In the genomic region with DNA sequence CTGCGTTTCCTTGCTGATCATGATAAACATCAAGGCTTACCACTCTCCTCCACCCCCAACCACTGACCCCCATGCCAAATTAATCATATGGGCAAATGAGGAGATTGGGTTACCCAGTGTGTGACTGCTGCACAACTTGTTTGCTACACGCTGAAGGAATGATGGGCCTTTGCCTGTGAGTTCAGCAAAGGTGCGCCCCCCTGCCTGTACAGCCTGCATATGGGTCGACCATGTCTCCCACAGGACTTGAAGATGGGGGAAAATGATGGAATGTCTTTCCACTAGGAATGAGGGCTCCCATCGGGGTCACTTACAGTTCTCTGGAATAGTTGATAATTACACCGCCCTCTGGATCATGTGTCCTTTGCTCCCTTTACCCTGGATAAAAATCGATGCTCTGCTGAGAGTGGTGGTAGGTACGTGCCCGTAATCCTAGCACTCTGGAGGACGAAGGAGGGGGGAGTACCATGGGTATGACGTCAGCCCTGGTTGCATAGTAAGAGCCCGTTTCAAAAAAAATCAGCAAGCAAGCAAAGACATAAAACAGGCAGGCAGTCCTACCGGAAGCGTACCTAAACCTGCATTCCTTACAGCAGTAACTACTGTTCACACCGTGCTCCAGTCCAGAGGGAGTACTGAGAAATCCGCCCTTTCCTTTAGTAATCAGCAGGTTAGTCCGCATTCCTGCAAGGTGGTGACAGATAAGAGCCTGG, we compare ENCODE assay signal across 11 mouse cellular contexts. TPM values are rescaled to one million over a fixed set of nuclear protein-coding genes. Genes with fewer than 3 reads are reported as not detected.
A peak's percentile ranks its signal among the peaks of the same experiment; 100 is the strongest.
DNase-seq lines count a peak whose midpoint lies in the region; ATAC-seq and TF ChIP-seq lines count a peak whose summit lies in the region.
"Had no signal": no experiment of that assay in that cellular context is flagged by ENCODE, and none has a peak within 500 bp of the region (broad histone marks: within the 10 kb centered on the region; RNA-seq: fewer than 3 reads in every experiment).

No protein-coding gene starts in this region.

- H3K4me1 ChIP-seq in kidney, embryonic 16.5 days (ENCODE audit: insufficient read depth, low read length): no peaks in the 10 kb centered on the region
- H3K4me1 ChIP-seq in embryonic facial prominence, embryonic 10.5 days: peaks cover 13% of the 10 kb centered on the region
- no peaks in the 10 kb centered on the region for H3K4me1 ChIP-seq in hindbrain, embryonic 14.5 days (replicated peaks; ENCODE audit: control insufficient read depth, insufficient read depth, low read length)
- no peaks in the 10 kb centered on the region for H3K4me1 ChIP-seq in lung, postnatal 0 days (ENCODE audit: insufficient read depth, low read depth, low read length)

- 0 out of 2 replicates have a peak overlapping the region, but pooled peaks have one; percentile 12 for H3K27ac ChIP-seq in kidney, embryonic 16.5 days (ENCODE audit: low read length)
- no peak overlapping the region for H3K27ac ChIP-seq in embryonic facial prominence, embryonic 10.5 days (replicated peaks)
- H3K27ac ChIP-seq in hindbrain, embryonic 14.5 days: no peak overlapping the region
- H3K27ac ChIP-seq in lung, postnatal 0 days (ENCODE audit: low read length): no peak overlapping the region

- H3K9ac ChIP-seq in kidney, embryonic 16.5 days (replicated peaks; ENCODE audit: low read length): no peak overlapping the region
- no peak overlapping the region for H3K9ac ChIP-seq in hindbrain, embryonic 14.5 days
- H3K9ac ChIP-seq in lung, postnatal 0 days (replicated peaks; ENCODE audit: low read depth): no peak overlapping the region

- no peak for TF ChIP-seq CTCF in lung, postnatal 0 days (IDR thresholded peaks at IDR 0.05)

- H3K4me3 ChIP-seq in kidney, embryonic 16.5 days (ENCODE audit: low read length): peak overlapping the region; percentile 13; the same call in 1 of the 2 replicates
- no peak overlapping the region for H3K4me3 ChIP-seq in embryonic facial prominence, embryonic 10.5 days
- no peak overlapping the region for H3K4me3 ChIP-seq in hindbrain, embryonic 14.5 days (replicated peaks; ENCODE audit: low read length)
- 0 out of 2 replicates have a peak overlapping the region, but pooled peaks have one; percentile 8 for H3K4me3 ChIP-seq in lung, postnatal 0 days (ENCODE audit: low read depth, low read length)

- ATAC-seq in kidney, embryonic 16.5 days (ENCODE audit: low FRiP score, low TSS enrichment): peak; percentile 76
- peak; percentile 37; the same call in 1 of the 2 replicates for ATAC-seq in hindbrain, embryonic 14.5 days (ENCODE audit: low FRiP score)
- ATAC-seq in lung, postnatal 0 days: peak; percentile 97

- peak; percentile 22; the same call in 1 of the 2 replicates for TF ChIP-seq EP300 in lung, postnatal 0 days (IDR thresholded peaks at IDR 0.05)

- WGBS in kidney, embryonic 16.5 days: 44% methylated on average over 17 of the region's 17 CpGs
- WGBS in embryonic facial prominence, embryonic 10.5 days: 58% methylated on average over 17 of the region's 17 CpGs
- whole genome bisulfite sequencing in hindbrain, embryonic 14.5 days: 69% methylated on average over 17 of the region's 17 CpGs
- WGBS in lung, postnatal 0 days: 33% methylated on average over 17 of the region's 17 CpGs

- H3K36me3 ChIP-seq in kidney, embryonic 16.5 days (ENCODE audit: insufficient read depth, low read length): no peaks in the 10 kb centered on the region
- H3K36me3 ChIP-seq in embryonic facial prominence, embryonic 10.5 days (replicated peaks): no peaks in the 10 kb centered on the region
- no peaks in the 10 kb centered on the region for H3K36me3 ChIP-seq in hindbrain, embryonic 14.5 days (replicated peaks; ENCODE audit: control insufficient read depth, insufficient read depth)
- H3K36me3 ChIP-seq in lung, postnatal 0 days (ENCODE audit: insufficient read depth, low read length): no peaks in the 10 kb centered on the region

- H3K27me3 ChIP-seq in kidney, embryonic 16.5 days (ENCODE audit: insufficient read depth, low read length): no peaks in the 10 kb centered on the region
- no peaks in the 10 kb centered on the region for H3K27me3 ChIP-seq in embryonic facial prominence, embryonic 10.5 days (replicated peaks; ENCODE audit: low read depth, poor library complexity, severe bottlenecking)
- no peaks in the 10 kb centered on the region for H3K27me3 ChIP-seq in hindbrain, embryonic 14.5 days (ENCODE audit: control insufficient read depth, insufficient read depth, low read length)
- H3K27me3 ChIP-seq in lung, postnatal 0 days (replicated peaks; ENCODE audit: insufficient read depth, low read length): no peaks in the 10 kb centered on the region

- H3K9me3 ChIP-seq in kidney, embryonic 16.5 days (ENCODE audit: low read length): no peaks in the 10 kb centered on the region
- H3K9me3 ChIP-seq in embryonic facial prominence, embryonic 10.5 days: no peaks in the 10 kb centered on the region
- H3K9me3 ChIP-seq in hindbrain, embryonic 14.5 days (ENCODE audit: control insufficient read depth, low read length): no peaks in the 10 kb centered on the region
- no peaks in the 10 kb centered on the region for H3K9me3 ChIP-seq in lung, postnatal 0 days (ENCODE audit: low read length)

- no peak for DNase-seq in kidney, adult 18-20 months
- peak; percentile 40 for DNase-seq in embryonic facial prominence, embryonic 10.5 days (ENCODE audit: low spot score)
- DNase-seq in hindbrain, embryonic 14.5 days (ENCODE audit: low spot score): no peak
- peak; percentile 78 for DNase-seq in lung, postnatal 0 days (ENCODE audit: low spot score)
- no peak for DNase-seq in gastrocnemius, postnatal 10 days
- no peak for DNase-seq in spleen, postnatal 14 days (ENCODE audit: low spot score in 2 of 2)
- DNase-seq in ovary, postnatal 10 days (ENCODE audit: low spot score): no peak
- DNase-seq: thymus, adult 18-20 months had no signal

- peak overlapping the region; percentile 31 for H3K4me2 ChIP-seq in kidney, embryonic 16.5 days (replicated peaks; ENCODE audit: low read depth, low read length)
- H3K4me2 ChIP-seq in hindbrain, embryonic 14.5 days (replicated peaks): peak overlapping the region; percentile 7; the same call in 1 of the 2 replicates
- H3K4me2 ChIP-seq in lung, postnatal 0 days (replicated peaks; ENCODE audit: low read depth, low read length): peak overlapping the region; percentile 22

RNA-seq across cellular contexts. Expression of gene Bmp8b, which starts 11.7 kb away (rescaled TPM):
- 0.17 and 0.26 TPM in 2 replicates for polyA plus RNA-seq in kidney, embryonic 16.5 days (2015; fragmentation: Nextera tagmentation; extraction: Ambion mirVana)
- polyA plus RNA-seq in embryonic facial prominence, embryonic 10.5 days (2016; fragmentation: Nextera tagmentation; extraction: Ambion mirVana): 0.29 and 0.39 TPM in 2 replicates
- 0.42 and 0.59 TPM in 2 replicates for polyA plus RNA-seq in hindbrain, embryonic 14.5 days (2014; fragmentation: Nextera tagmentation; extraction: Ambion mirVana)
- 0.57 and 0.84 TPM in 2 replicates for polyA plus RNA-seq in lung, postnatal 0 days (2015; fragmentation: Nextera tagmentation; extraction: Ambion mirVana)
- not detected for total RNA-seq in gastrocnemius, postnatal 10 days (2021)
- total RNA-seq: hematopoietic stem cell, adult 5-6 weeks had no signal

RNA-seq across cellular contexts. Expression of gene Oxct2b, which starts 22.8 kb away (rescaled TPM):
- polyA plus RNA-seq in kidney, embryonic 16.5 days (2015; fragmentation: Nextera tagmentation; extraction: Ambion mirVana): 0.12 TPM in 1 of 2 replicates, not detected in the other
- polyA plus RNA-seq in embryonic facial prominence, embryonic 10.5 days (2016; fragmentation: Nextera tagmentation; extraction: Ambion mirVana): 0.09 and 0.12 TPM in 2 replicates
- 0.65 and 1.1 TPM in 2 replicates for polyA plus RNA-seq in hindbrain, embryonic 14.5 days (2014; fragmentation: Nextera tagmentation; extraction: Ambion mirVana)
- not detected in 2 replicates for polyA plus RNA-seq in lung, postnatal 0 days (2015; fragmentation: Nextera tagmentation; extraction: Ambion mirVana)
- total RNA-seq in gastrocnemius, postnatal 10 days (2021): not detected
- total RNA-seq: hematopoietic stem cell, adult 5-6 weeks; MEL had no signal

RNA-seq across cellular contexts. Expression of gene Ppie, which starts 46.5 kb away (rescaled TPM):
- 112 TPM in 2 replicates for polyA plus RNA-seq in kidney, embryonic 16.5 days (2015; fragmentation: Nextera tagmentation; extraction: Ambion mirVana)
- polyA plus RNA-seq in embryonic facial prominence, embryonic 10.5 days (2016; fragmentation: Nextera tagmentation; extraction: Ambion mirVana): 131 TPM in 2 replicates
- 50.2 and 54.9 TPM in 2 replicates for polyA plus RNA-seq in hindbrain, embryonic 14.5 days (2014; fragmentation: Nextera tagmentation; extraction: Ambion mirVana)
- 41.2 and 43.8 TPM in 2 replicates for polyA plus RNA-seq in lung, postnatal 0 days (2015; fragmentation: Nextera tagmentation; extraction: Ambion mirVana)
- total RNA-seq in gastrocnemius, postnatal 10 days (2021): 10 to 100 TPM; 23.5 to 24.0 TPM

Comparison
In these comparisons a context has a peak if more than half of its experiments do, and no peak if none do; other contexts are left out.
1. ATAC-seq: peak in every context shown above with its lines; median percentile 97 in lung, postnatal 0 days; 76 in kidney, embryonic 16.5 days; 37 in hindbrain, embryonic 14.5 days.
2. H3K4me3 ChIP-seq: peak in kidney, embryonic 16.5 days (single experiment) and lung, postnatal 0 days (single experiment); none in embryonic facial prominence, embryonic 10.5 days (single experiment) and hindbrain, embryonic 14.5 days (single experiment).
3. DNase-seq: peak in embryonic facial prominence, embryonic 10.5 days (single experiment) and lung, postnatal 0 days (single experiment); none in kidney, adult 18-20 months (single experiment), hindbrain, embryonic 14.5 days (single experiment), gastrocnemius, postnatal 10 days (single experiment), spleen, postnatal 14 days (0 of 2) and ovary, postnatal 10 days (single experiment).
4. Peak in every context shown above with its lines, with median percentiles within 50 percentile points of each other: H3K4me2 ChIP-seq.